Mouse (Mus musculus): ENCODE data around the gene Krtap28-13. TPM values are rescaled to one million over a fixed set of nuclear protein-coding genes. Genes with fewer than 3 reads are reported as not detected.

Krtap28-13 gene
- polyA plus RNA-seq, 1 experiment from 2014 or later: not detected

DNA sequence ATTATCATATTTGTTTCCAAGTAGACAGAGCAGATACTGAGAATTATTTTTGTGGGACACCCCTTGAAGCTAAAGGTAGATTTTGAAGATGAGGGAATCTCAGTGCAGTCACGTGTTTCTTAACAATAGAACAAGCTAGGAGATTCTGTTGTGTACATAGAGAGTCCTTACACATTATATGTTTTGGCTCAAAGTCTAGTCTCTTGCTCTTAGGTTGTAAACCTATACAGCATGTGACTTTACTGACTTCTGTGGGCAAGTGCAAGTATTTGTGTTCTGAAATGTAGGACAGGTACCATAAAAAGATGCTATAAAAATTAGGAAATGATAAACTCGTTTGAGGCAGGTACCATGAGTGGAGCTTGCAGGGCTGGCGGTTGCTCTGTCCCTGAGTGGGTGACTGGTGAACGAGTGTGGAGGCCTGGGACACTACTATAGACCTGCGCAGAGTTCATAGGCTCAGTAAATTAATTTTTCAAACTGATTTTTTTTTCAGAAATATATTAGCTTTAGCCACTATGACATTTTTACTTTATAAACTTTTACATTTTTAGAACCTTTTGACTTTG lies 46.8 kb downstream of the Krtap28-13 start:
- WGBS: 84% methylated on average over 5 of the region's 5 CpGs
- no peaks in the 10 kb centered on the region for H3K9me3 ChIP-seq (ENCODE audit: control insufficient read depth, low read length)
- no peaks in the 10 kb centered on the region for H3K36me3 ChIP-seq (ENCODE audit: control insufficient read depth, insufficient read depth)
- no peak for ATAC-seq
- no peaks in the 10 kb centered on the region for H3K27me3 ChIP-seq (replicated peaks; ENCODE audit: control insufficient read depth, insufficient read depth, low read length)
- H3K4me1 ChIP-seq (replicated peaks; ENCODE audit: control insufficient read depth, insufficient read depth, low read length): no peaks in the 10 kb centered on the region
- no peak overlapping the region for H3K9ac ChIP-seq (replicated peaks; ENCODE audit: low read depth, low read length)
- H3K4me2 ChIP-seq (ENCODE audit: low read length): no peak overlapping the region
- H3K27ac ChIP-seq (ENCODE audit: low read length): no peak overlapping the region
- no peak overlapping the region for H3K4me3 ChIP-seq (replicated peaks; ENCODE audit: low read length)

DNA sequence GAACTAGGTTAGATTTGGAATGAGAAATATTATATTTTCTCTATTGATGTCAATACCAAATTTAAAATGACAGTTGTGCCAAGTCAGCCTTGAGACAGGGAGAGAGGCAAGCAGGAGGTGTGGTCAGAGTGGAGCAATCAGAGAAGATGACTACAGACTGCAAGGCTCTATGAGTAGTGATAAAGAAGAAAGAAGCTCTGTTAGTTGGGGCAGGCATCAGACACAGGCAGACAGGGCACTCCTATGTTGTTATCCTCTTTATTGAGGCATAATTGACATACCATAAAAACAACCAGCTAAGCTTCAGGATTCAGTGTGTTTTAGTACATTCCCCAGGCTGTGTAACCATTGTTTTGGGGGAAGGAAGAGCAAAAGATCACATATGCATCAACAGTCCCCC lies 50.3 kb downstream of the Krtap28-13 start:
- no peak for ATAC-seq
- H3K36me3 ChIP-seq (ENCODE audit: control insufficient read depth, insufficient read depth): no peaks in the 10 kb centered on the region
- H3K27me3 ChIP-seq (replicated peaks; ENCODE audit: control insufficient read depth, insufficient read depth, low read length): no peaks in the 10 kb centered on the region
- H3K4me1 ChIP-seq (replicated peaks; ENCODE audit: control insufficient read depth, insufficient read depth, low read length): no peaks in the 10 kb centered on the region
- H3K9me3 ChIP-seq (ENCODE audit: control insufficient read depth, low read length): no peaks in the 10 kb centered on the region
- H3K9ac ChIP-seq (replicated peaks; ENCODE audit: low read depth, low read length): no peak overlapping the region
- no peak overlapping the region for H3K27ac ChIP-seq (ENCODE audit: low read length)
- no peak overlapping the region for H3K4me3 ChIP-seq (replicated peaks; ENCODE audit: low read length)
- no peak overlapping the region for H3K4me2 ChIP-seq (ENCODE audit: low read length)

Other genes starting within 250 kb of the Krtap28-13 start
- 33.7 and 39.9 TPM in 2 replicates for gene Agfg1, start 221.4 kb upstream of the Krtap28-13 start, polyA plus RNA-seq (2015; fragmentation: Nextera tagmentation; extraction: Ambion mirVana)
- 0.32 TPM in 1 of 2 replicates, not detected in the other for gene A030005L19Rik, start 147.6 kb upstream of the Krtap28-13 start, polyA plus RNA-seq (2015; fragmentation: Nextera tagmentation; extraction: Ambion mirVana)
- not detected in 2 replicates for gene A030014E15Rik, start 136.0 kb upstream of the Krtap28-13 start, polyA plus RNA-seq (2015; fragmentation: Nextera tagmentation; extraction: Ambion mirVana)
- gene Gm6217, start 129.5 kb upstream of the Krtap28-13 start, polyA plus RNA-seq (2015; fragmentation: Nextera tagmentation; extraction: Ambion mirVana): not detected in 2 replicates
- not detected in 2 replicates for gene A030003K21Rik, start 117.5 kb upstream of the Krtap28-13 start, polyA plus RNA-seq (2015; fragmentation: Nextera tagmentation; extraction: Ambion mirVana)
- gene Gm7544, start 104.9 kb upstream of the Krtap28-13 start, polyA plus RNA-seq (2015; fragmentation: Nextera tagmentation; extraction: Ambion mirVana): not detected in 2 replicates
- gene Gm47955, start 100.6 kb upstream of the Krtap28-13 start, polyA plus RNA-seq (2015; fragmentation: Nextera tagmentation; extraction: Ambion mirVana): not detected in 2 replicates
- gene Gm47959, start 60.4 kb upstream of the Krtap28-13 start, polyA plus RNA-seq (2015; fragmentation: Nextera tagmentation; extraction: Ambion mirVana): not detected in 2 replicates
- 1.2 TPM in 2 replicates for gene Slc19a3, start 22.5 kb upstream of the Krtap28-13 start, polyA plus RNA-seq (2015; fragmentation: Nextera tagmentation; extraction: Ambion mirVana)
- gene Krtap28-10, start 18.4 kb upstream of the Krtap28-13 start, polyA plus RNA-seq (2015; fragmentation: Nextera tagmentation; extraction: Ambion mirVana): not detected in 2 replicates
- gene Gm47969, start 16.0 kb upstream of the Krtap28-13 start, polyA plus RNA-seq (2015; fragmentation: Nextera tagmentation; extraction: Ambion mirVana): not detected in 2 replicates
- not detected in 2 replicates for gene A030005K14Rik, start 1.6 kb upstream of the Krtap28-13 start, polyA plus RNA-seq (2015; fragmentation: Nextera tagmentation; extraction: Ambion mirVana)
- gene Ccl20, start 55.8 kb downstream of the Krtap28-13 start, polyA plus RNA-seq (2015; fragmentation: Nextera tagmentation; extraction: Ambion mirVana): not detected in 2 replicates
- 0.82 and 0.89 TPM in 2 replicates for gene Daw1, start 98.8 kb downstream of the Krtap28-13 start, polyA plus RNA-seq (2015; fragmentation: Nextera tagmentation; extraction: Ambion mirVana)

Measured in forebrain, embryonic 16.5 days (tissue).